Mouse (Mus musculus) Patski (cell line): ENCODE measurements at regions not wholly inside any gene's neighbourhood (a gene's known extent, or its start where the extent isn't known, plus 50 kb on each side); places are given as distances from the start of the nearest gene placed in this dataset.

Source experiments
- ATAC-seq: fragments of 100-300 bp; one replicate; pipeline ENCODE4 v1.8.0; 2021
- CTCF ChIA-PET: fragments of 350-600 bp; sonication (Branson Sonifier 250); formaldehyde crosslinking; loops from one replicate; lab custom pipeline; 2022; ENCODE audit warnings: inconsistent platforms; lab: Charles Lee
- POLR2A ChIA-PET: fragments of 350-600 bp; sonication (Branson Sonifier 250); formaldehyde crosslinking; loops from one replicate; lab custom pipeline; 2022; ENCODE audit warnings: antibody characterized with exemption, inconsistent platforms; lab: Charles Lee
- DNase-seq: peaks from one replicate; pipeline ENCODE4 v3.0.0-alpha.2; 2011; ENCODE audit warnings: low read depth, low spot score
- H3K27me3 ChIP-seq: fragments of 371-371 bp; one replicate; pipeline ENCODE4 v1.5.1; 2021
- CTCF ChIP-seq: fragments of 100-300 bp; IDR thresholded peaks from one replicate; pipeline ENCODE4 v1.5.1; 2021
- in situ Hi-C: fragments of 300-500 bp; cut with MboI; formaldehyde crosslinking; loops from 3 replicates; pipeline ENCODE4 v1.11.1; 2018; ENCODE audit warnings: low pct_unique_long_range_greater_than_20kb, mixed read lengths

DNA sequence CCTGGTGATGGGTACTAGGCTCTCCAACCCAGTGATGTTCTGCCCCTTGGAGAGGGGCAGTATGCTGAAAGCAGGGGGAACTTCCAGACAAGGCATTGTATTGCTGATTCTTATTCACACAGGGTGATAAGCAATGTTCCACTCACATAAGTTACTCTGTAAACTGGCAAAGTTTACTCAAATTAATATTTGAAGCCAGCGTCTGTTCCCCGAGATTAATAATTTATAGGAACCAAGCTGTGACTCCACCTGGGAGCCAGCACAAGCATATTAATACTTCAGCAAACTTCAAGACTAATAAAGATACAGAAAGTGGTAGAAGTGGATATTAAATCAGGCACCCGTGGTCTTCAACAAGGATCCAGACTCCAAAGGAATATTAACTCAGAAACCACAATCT, 114.0 kb downstream of the Akap11 start:
- ChIA-PET POLR2A (no interaction called here), CTCF (no interaction called here)
- TF ChIP-seq CTCF, result no peak
- no peaks in the 10 kb centered on the region for H3K27me3 ChIP-seq
- DNase-seq (no peak), ATAC-seq (no peak)
- in situ Hi-C loops, result no loop called here

DNA sequence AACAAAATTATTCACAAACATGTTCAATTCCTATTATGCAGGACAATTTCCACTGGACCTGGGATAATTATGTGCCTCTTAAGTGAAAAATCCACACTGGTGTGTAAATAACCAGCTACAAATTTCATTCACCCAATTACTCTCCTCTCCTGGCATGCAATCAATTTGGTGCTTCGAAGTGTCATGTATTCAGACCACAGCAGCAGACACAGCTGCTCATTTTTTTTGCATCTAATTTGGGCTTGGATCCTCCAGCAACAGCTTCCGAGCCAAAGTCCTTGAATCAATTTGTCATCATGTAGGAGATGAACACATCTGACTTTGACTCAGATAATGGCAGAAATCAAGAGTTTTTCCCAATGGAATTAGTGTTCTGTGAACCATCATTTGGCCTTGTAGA, 113.1 kb upstream of the Tnfsf11 start:
- in situ Hi-C loops, result no loop called here
- no peak for ATAC-seq
- no peak for DNase-seq
- H3K27me3 ChIP-seq, result no peaks in the 10 kb centered on the region
- ChIA-PET CTCF (interaction anchor here (1.5 to 1.6 kb wide), 2 partner anchors 10 to 38 kb away, joined by 3 to 4 read pairs; no protein-coding TSS in a partner anchor), POLR2A (no interaction called here)
- TF ChIP-seq CTCF, result no peak

DNA sequence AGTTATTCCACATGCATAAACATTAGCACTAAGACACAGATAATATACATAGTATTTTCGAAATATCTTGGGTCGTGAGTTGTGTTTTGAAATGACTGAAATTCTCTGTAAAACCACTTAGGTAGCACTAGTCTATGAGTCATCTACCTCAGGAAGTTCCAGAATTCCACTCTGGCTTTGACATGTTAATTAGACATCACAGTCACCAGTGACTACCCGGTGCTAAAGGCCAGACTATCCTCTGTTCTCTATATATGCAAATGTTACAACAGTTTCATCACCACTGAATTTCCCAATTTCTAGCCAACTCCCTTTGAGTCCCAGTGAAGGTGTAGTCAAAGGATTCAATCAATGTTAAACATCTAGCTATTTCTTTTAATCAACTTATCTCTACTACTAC, 112.3 kb upstream of the Tnfsf11 start:
- POLR2A ChIA-PET, result no interaction called here
- no peaks in the 10 kb centered on the region for H3K27me3 ChIP-seq
- DNase-seq (no peak), ATAC-seq (peak; percentile 73)
- in situ Hi-C loops, result no loop called here
- no peak for TF ChIP-seq CTCF
- CTCF ChIA-PET, result interaction anchor here (1.5 kb wide), 1 partner anchor 37 kb away, joined by 3 read pairs; no protein-coding TSS in a partner anchor

DNA sequence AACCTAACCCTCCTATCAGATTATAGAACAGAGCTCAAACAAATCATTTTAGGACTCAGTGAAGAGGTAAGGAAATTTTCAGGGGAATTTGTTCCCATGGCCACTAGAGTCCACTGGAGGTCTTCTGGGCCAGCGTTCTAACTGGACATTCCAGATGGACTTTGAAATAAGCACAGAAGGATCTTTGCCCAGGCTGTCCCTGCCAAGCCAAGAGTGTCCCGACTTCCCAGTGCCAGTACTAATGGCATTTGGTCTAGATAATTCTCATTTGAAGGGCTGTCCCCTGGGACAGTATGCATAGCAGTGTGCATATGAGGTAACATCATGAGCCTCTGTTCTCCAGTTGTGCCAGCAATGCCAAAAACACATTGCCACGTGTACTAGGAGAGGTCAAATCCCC, 97.7 kb upstream of the Tnfsf11 start:
- no peak for TF ChIP-seq CTCF
- DNase-seq, result no peak
- in situ Hi-C loops, result no loop called here
- no peak for ATAC-seq
- POLR2A ChIA-PET, result no interaction called here
- no peaks in the 10 kb centered on the region for H3K27me3 ChIP-seq
- CTCF ChIA-PET, result interaction anchor here (0.9 to 1.2 kb wide), 2 partner anchors 132 to 406 kb away, joined by 3 read pairs; no protein-coding TSS in a partner anchor

DNA sequence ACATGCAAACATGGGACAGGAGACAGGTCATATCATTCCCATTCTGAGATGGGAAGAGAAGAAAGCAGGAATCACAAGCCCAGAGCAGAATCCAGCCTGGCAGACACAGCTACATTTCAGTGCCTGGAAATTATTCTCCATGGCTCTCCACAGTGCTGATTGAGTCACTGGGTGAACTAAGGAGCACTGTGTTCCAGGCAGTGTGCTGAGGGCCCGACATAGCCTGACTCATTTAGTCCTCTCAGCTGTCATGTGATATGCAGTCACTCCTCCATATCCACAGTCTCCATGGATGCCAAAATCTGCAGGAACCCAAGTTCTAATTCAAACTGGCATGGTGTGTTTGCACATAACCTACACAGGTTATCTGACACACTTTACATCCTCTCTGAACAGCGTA, 90.1 kb upstream of the Tnfsf11 start:
- CTCF ChIA-PET, result no interaction called here
- in situ Hi-C loops, result no loop called here
- TF ChIP-seq CTCF, result no peak
- H3K27me3 ChIP-seq, result no peaks in the 10 kb centered on the region
- POLR2A ChIA-PET, result no interaction called here
- ATAC-seq (peak; percentile 57), DNase-seq (no peak)

DNA sequence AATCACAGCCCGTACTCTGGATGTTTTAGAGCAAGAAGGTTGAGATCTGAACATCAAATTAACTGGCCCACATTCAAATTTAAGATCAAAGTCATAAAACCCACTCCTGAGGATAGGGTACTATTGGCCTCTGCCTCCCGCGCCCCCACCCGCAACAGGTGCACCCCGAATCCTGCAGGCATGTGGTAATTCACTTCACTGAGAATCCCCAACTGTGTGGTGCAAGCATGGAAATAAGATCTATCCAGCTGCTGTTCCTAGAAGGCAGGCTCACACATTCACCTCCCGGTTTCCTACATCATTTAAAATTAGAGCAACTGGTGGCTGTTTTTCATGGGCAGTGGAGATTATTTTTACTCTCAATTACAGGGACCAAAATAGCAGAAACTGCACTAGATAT, 87.8 kb upstream of the Tnfsf11 start:
- DNase-seq (no peak), ATAC-seq (no peak)
- POLR2A ChIA-PET, result interaction anchor here (0.6 kb wide), 1 partner anchor 263 kb away, joined by 4 read pairs; no protein-coding TSS in a partner anchor
- TF ChIP-seq CTCF, result no peak
- in situ Hi-C loops, result no loop called here
- CTCF ChIA-PET, result no interaction called here
- H3K27me3 ChIP-seq, result no peaks in the 10 kb centered on the region

DNA sequence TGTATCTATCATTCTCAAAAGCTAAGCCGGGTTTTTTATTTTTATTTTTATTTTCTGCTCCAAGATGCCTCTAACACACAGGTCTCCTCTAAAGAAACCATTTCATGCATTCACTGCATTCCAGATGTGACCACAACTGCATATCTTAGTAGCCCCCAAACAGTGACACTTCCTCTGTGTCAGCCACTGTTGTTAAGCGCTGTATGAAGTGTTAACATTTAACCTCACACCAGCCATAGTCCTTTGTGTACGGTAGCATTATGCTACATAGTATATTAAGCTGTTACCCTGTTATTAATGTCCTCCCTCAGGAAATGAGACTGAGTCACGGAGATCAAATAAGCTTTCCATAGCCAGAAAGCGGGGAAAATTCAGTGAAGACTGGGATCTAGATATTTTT, 79.2 kb upstream of the Tnfsf11 start:
- TF ChIP-seq CTCF, result no peak
- no peaks in the 10 kb centered on the region for H3K27me3 ChIP-seq
- in situ Hi-C loops, result no loop called here
- peak; percentile 38 for ATAC-seq
- POLR2A ChIA-PET, result no interaction called here
- CTCF ChIA-PET, result no interaction called here
- DNase-seq, result no peak

DNA sequence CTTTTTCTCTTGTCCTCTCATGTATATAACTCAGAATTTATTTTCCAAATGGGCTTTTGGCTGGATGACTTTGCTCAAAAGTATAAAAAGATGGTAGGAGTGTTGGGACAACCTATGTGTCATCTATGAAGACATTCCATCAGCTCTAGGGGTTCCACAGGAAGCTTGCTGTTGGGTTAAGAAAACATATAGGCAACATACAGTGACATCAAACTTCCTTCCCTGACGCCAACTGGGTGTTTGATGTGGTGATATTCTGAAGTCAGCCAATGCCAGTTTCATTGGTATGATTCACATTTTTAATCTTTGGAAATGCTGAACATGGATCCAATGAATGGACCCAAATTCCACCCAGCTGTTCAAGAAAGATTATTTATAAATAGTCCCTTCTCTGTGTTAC, 76.5 kb upstream of the Tnfsf11 start:
- H3K27me3 ChIP-seq, result no peaks in the 10 kb centered on the region
- TF ChIP-seq CTCF, result no peak
- DNase-seq, result no peak
- CTCF ChIA-PET, result interaction anchor here (0.8 to 0.9 kb wide), 2 partner anchors 11 to 12 kb away, joined by 3 to 4 read pairs; no protein-coding TSS in a partner anchor
- no peak for ATAC-seq
- in situ Hi-C loops, result no loop called here
- POLR2A ChIA-PET, result interaction anchor here (0.9 kb wide), 1 partner anchor 28 kb away, joined by 4 read pairs; no protein-coding TSS in a partner anchor

DNA sequence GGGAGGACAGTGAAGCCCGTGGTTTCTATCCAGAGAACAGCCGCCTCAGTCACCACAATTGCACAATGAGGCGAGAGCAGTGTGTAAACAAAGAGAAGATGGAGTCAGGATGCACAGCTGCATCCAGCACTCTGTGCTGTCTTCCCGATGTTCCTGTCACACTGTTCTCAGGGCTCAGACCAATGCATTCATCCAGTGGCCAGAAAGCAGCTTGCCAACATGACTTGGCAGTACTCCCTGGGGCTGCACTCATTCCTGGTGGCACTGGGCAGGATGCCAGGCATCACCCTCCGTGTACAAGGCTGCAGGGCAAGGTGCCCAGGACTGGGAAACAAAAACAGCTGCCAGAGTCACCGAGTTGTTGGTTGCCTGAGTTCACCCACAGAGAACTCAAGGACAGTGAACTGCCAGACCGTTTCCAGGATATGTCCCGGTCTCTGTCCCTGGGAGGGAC, 75.4 kb upstream of the Tnfsf11 start:
- DNase-seq (peak; percentile 85), ATAC-seq (peak; percentile 90)
- no peak for TF ChIP-seq CTCF

DNA sequence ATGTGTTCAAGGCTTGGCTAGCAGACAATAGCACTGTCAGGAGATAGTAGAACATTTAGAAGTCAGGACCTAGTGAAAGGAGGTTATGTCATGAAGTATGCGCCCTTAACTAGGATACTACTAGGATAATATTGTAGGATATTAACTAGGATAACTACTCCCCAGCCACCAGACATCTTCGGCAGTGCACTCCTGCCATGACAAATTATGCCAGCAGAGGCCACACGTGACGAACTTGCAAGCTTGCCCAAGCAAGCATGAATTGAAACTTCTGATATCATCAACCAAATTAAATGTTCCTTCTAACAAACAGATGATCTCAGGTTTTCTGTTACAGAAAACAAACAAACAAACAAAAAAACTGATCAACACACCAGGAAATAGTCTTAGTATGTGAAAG, 72.2 kb upstream of the Tnfsf11 start:
- in situ Hi-C loops, result no loop called here
- POLR2A ChIA-PET, result no interaction called here
- H3K27me3 ChIP-seq, result no peaks in the 10 kb centered on the region
- CTCF ChIA-PET, result no interaction called here
- ATAC-seq, result no peak
- TF ChIP-seq CTCF, result peak; percentile 33
- DNase-seq, result no peak

More for the DNA sequence above, 75.4 kb upstream of the Tnfsf11 start:
- in situ Hi-C loops, result no loop called here
- POLR2A ChIA-PET, result no interaction called here
- H3K27me3 ChIP-seq, result no peaks in the 10 kb centered on the region
- CTCF ChIA-PET, result interaction anchor here (0.7 to 1.4 kb wide), 3 partner anchors 19 to 100 kb away, joined by 3 to 4 read pairs (median 3); no protein-coding TSS in a partner anchor

DNA sequence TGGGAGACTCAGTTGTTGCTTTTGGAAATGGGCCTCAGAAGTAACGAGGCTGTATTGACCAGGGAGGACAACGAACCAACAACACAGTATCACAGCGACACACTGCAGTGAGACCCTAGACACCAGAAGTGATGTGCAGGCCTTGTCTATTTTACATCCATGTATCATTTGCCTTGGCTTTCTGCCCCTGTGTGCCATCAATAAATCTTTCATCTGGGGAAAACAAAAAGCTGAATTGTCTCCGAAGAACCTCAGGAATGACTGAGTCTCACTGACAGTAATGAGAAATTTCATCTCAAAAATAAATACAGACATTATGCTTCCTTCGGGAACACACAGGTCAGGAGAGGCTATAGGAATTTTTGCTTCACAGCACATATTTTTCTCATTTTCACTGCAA, 68.7 kb upstream of the Tnfsf11 start:
- POLR2A ChIA-PET, result interaction anchor here (0.7 kb wide), 1 partner anchor 18 kb away, joined by 3 read pairs; no protein-coding TSS in a partner anchor
- TF ChIP-seq CTCF, result no peak

More for the DNA sequence above, 68.7 kb upstream of the Tnfsf11 start:
- in situ Hi-C loops, result no loop called here
- DNase-seq (no peak), ATAC-seq (no peak)
- H3K27me3 ChIP-seq, result no peaks in the 10 kb centered on the region
- CTCF ChIA-PET, result interaction anchor here (0.6 kb wide), 1 partner anchor 108 kb away, joined by 3 read pairs; no protein-coding TSS in a partner anchor
